Mouse (Mus musculus): ENCODE measurements at regions not wholly inside any gene's neighbourhood (a gene's known extent, or its start where the extent isn't known, plus 50 kb on each side); places are given as distances from the start of the nearest gene placed in this dataset.

- in situ Hi-C loops (cut with MboI; ENCODE audit: low pct_ligation_motif_present, low pct_unique_long_range_greater_than_20kb, low sequenced_read_pairs) (no loop called here), dilution Hi-C loops (cut with MboI; ENCODE audit: extremely low pct_ligation_motif_present, extremely low pct_unique_long_range_greater_than_20kb, low sequenced_read_pairs) (no loop called here)
- Histone ChIP-seq H3K27me3 (replicated peaks) (no peaks in the 10 kb centered on the region), H3K9me3 (replicated peaks; ENCODE audit: low read length) (no peaks in the 10 kb centered on the region), H3K36me3 (replicated peaks in 1 of 2; ENCODE audit: control insufficient read depth in 1 of 2, insufficient read depth in 1 of 2, low read length in 1 of 2) (no peaks in the 10 kb centered on the region), H3K4me2 (ENCODE audit: insufficient read depth, low read depth, poor library complexity, severe bottlenecking) (no peak overlapping the region), H3K79me2 (replicated peaks; ENCODE audit: control insufficient read depth, extremely low read depth, insufficient read depth, poor library complexity, severe bottlenecking) (no peaks in the 10 kb centered on the region), H3K4me1 (ENCODE audit: control insufficient read depth in 1 of 2, insufficient read depth in 2 of 2) (no peaks in the 10 kb centered on the region), H3K4me3 (replicated peaks in 1 of 3; ENCODE audit: low read depth in 2 of 3, low read length in 2 of 3, poor library complexity in 1 of 3) (no peak overlapping the region), H3K9ac (ENCODE audit: insufficient read depth, low read depth) (no peak overlapping the region), H3K27ac (ENCODE audit: insufficient read depth, low read depth) (no peak overlapping the region)
- TF ChIP-seq E2F4 (IDR thresholded peaks at IDR 0.05; ENCODE audit: insufficient replicate concordance, low read depth, low read length) (no peak), IRF4 (IDR thresholded peaks at IDR 0.05; ENCODE audit: low read depth, low read length) (no peak), NELFE (IDR thresholded peaks at IDR 0.05; ENCODE audit: low read depth, low read length) (no peak), POLR2AphosphoS2 (IDR thresholded peaks at IDR 0.05; ENCODE audit: low read depth, low read length) (no peak), TBP (conservative IDR thresholded peaks at IDR 0.05; ENCODE audit: low read depth, low read length) (no peak), GABPA (IDR thresholded peaks at IDR 0.05; ENCODE audit: insufficient replicate concordance, low read depth, low read length) (no peak), RAD21 (IDR thresholded peaks at IDR 0.05; ENCODE audit: low read depth, low read length) (no peak), SIN3A (IDR thresholded peaks at IDR 0.05; ENCODE audit: low read length) (no peak), TCF12 (IDR thresholded peaks at IDR 0.05; ENCODE audit: low read depth, low read length) (no peak), USF1 (IDR thresholded peaks at IDR 0.05; ENCODE audit: low read depth, low read length) (no peak), ZNF384 (IDR thresholded peaks at IDR 0.05; ENCODE audit: low read depth, low read length) (no peak), KAT2A (IDR thresholded peaks at IDR 0.05; ENCODE audit: insufficient replicate concordance, low read length) (no peak), ZC3H11A (IDR thresholded peaks at IDR 0.05; ENCODE audit: low read depth, low read length) (no peak), POLR2A (IDR thresholded peaks at IDR 0.05; ENCODE audit: low read depth, low read length) (no peak), RCOR1 (conservative IDR thresholded peaks at IDR 0.05; ENCODE audit: low read depth, low read length) (no peak), EP300 (IDR thresholded peaks at IDR 0.05; ENCODE audit: low read length) (no peak), PAX5 (IDR thresholded peaks at IDR 0.05; ENCODE audit: low read length) (no peak), JUND (conservative IDR thresholded peaks at IDR 0.05; ENCODE audit: low read depth, low read length) (no peak), MAFK (IDR thresholded peaks at IDR 0.05; ENCODE audit: insufficient replicate concordance, low read length) (no peak)
- no peak for DNase-seq (ENCODE audit: extremely low read depth)
Measured at GRCm38 (mm10) chr1:163496416-163496815, 92.9 kb upstream of the Gorab start.

- Histone ChIP-seq H3K9ac (ENCODE audit: insufficient read depth, low read depth) (no peak overlapping the region), H3K4me3 (replicated peaks in 1 of 3; ENCODE audit: low read depth in 2 of 3, low read length in 2 of 3, poor library complexity in 1 of 3) (no peak overlapping the region), H3K79me2 (replicated peaks; ENCODE audit: control insufficient read depth, extremely low read depth, insufficient read depth, poor library complexity, severe bottlenecking) (no peaks in the 10 kb centered on the region), H3K9me3 (replicated peaks; ENCODE audit: low read length) (no peaks in the 10 kb centered on the region), H3K4me2 (ENCODE audit: insufficient read depth, low read depth, poor library complexity, severe bottlenecking) (no peak overlapping the region), H3K36me3 (replicated peaks in 1 of 2; ENCODE audit: control insufficient read depth in 1 of 2, insufficient read depth in 1 of 2, low read length in 1 of 2) (no peaks in the 10 kb centered on the region), H3K4me1 (ENCODE audit: control insufficient read depth in 1 of 2, insufficient read depth in 2 of 2) (no peaks in the 10 kb centered on the region), H3K27me3 (replicated peaks) (no peaks in the 10 kb centered on the region), H3K27ac (ENCODE audit: insufficient read depth, low read depth) (no peak overlapping the region)
- no peak for DNase-seq (ENCODE audit: extremely low read depth)
- dilution Hi-C loops (cut with MboI; ENCODE audit: extremely low pct_ligation_motif_present, extremely low pct_unique_long_range_greater_than_20kb, low sequenced_read_pairs), result no loop called here
- in situ Hi-C loops (cut with MboI; ENCODE audit: low pct_ligation_motif_present, low pct_unique_long_range_greater_than_20kb, low sequenced_read_pairs), result no loop called here
- TF ChIP-seq MYC (IDR thresholded peaks at IDR 0.05; ENCODE audit: low read depth, low read length) (no peak), RCOR1 (conservative IDR thresholded peaks at IDR 0.05; ENCODE audit: low read depth, low read length) (no peak), USF2 (conservative IDR thresholded peaks at IDR 0.05; ENCODE audit: low read depth, low read length) (no peak), CHD2 (IDR thresholded peaks at IDR 0.05; ENCODE audit: low read length) (no peak), POLR2A (IDR thresholded peaks at IDR 0.05; ENCODE audit: low read depth, low read length) (no peak), ZKSCAN1 (IDR thresholded peaks at IDR 0.05; ENCODE audit: borderline replicate concordance, low read depth, low read length) (no peak), USF1 (IDR thresholded peaks at IDR 0.05; ENCODE audit: low read depth, low read length) (no peak), NRF1 (IDR thresholded peaks at IDR 0.05; ENCODE audit: low read depth, low read length) (no peak), NELFE (IDR thresholded peaks at IDR 0.05; ENCODE audit: low read depth, low read length) (no peak), KAT2A (IDR thresholded peaks at IDR 0.05; ENCODE audit: insufficient replicate concordance, low read length) (no peak), POLR2AphosphoS2 (IDR thresholded peaks at IDR 0.05; ENCODE audit: low read depth, low read length) (no peak), HCFC1 (IDR thresholded peaks at IDR 0.05; ENCODE audit: low read depth, low read length) (no peak), CHD1 (IDR thresholded peaks at IDR 0.05; ENCODE audit: low read depth, low read length) (no peak)
Measured at GRCm38 (mm10) chr1:163488532-163488931, 85.1 kb upstream of the Gorab start.
